Mouse (Mus musculus): ENCODE results near the gene Atat1. TPM values are rescaled to one million over a fixed set of nuclear protein-coding genes. Genes with fewer than 3 reads are reported as not detected.

The Atat1 gene
- total RNA-seq, 2 experiments from 2014 or later, result 3.0 to 3.2 TPM

- DNase-seq, result no peak
- intact Hi-C loops (cut with DNase I), result no loop called here
These were observed 50.5 kb downstream of the Atat1 start for GRCm38 (mm10) chr17:35859371-35859770.

GRCm38 (mm10) chr17:35850974-35851373 lies 58.9 kb downstream of the Atat1 start:
- no peak for DNase-seq
- intact Hi-C loops (cut with DNase I), result no loop called here

- intact Hi-C loops (cut with DNase I), result no loop called here
- no peak for DNase-seq
These were observed 61.8 kb downstream of the Atat1 start for GRCm38 (mm10) chr17:35848112-35848511.

Small RNA genes lying within 50 kb of the gene (microRNA-seq; reads per million reads assigned to microRNA genes)
- 0 to 0.72 reads per million in 2 experiments for gene Gm28033
- 0 reads per million in 2 experiments for gene Mir1894

Other genes with a start within 250 kb of the Atat1 start
- 10 to 100 TPM; 12.5 to 12.9 TPM for gene Vars2, start 242.5 kb downstream of the Atat1 start, total RNA-seq (2021)
- 10 to 100 TPM; 15.3 to 19.0 TPM for gene Gtf2h4, start 236.3 kb downstream of the Atat1 start, total RNA-seq (2021)
- gene Ddr1, start 205.5 kb downstream of the Atat1 start, total RNA-seq (2021), result 10 to 100 TPM; 12.7 to 15.0 TPM
- gene Ier3, start 88.4 kb downstream of the Atat1 start, total RNA-seq (2021), result 1 to 10 TPM; 5.3 to 5.4 TPM
- gene Flot1, start 86.8 kb downstream of the Atat1 start, total RNA-seq (2021), result 10 to 100 TPM; 44.0 to 44.1 TPM
- 10 to 100 TPM; 34.7 to 38.6 TPM for gene Tubb5, start 71.8 kb downstream of the Atat1 start, total RNA-seq (2021)
- 1 to 10 TPM; 2.9 to 3.5 TPM for gene Mdc1, start 68.6 kb downstream of the Atat1 start, total RNA-seq (2021)
- 1 to 10 TPM; 1.6 to 2.0 TPM for gene Nrm, start 48.8 kb downstream of the Atat1 start, total RNA-seq (2021)
- gene Ppp1r18, start 44.5 kb downstream of the Atat1 start, total RNA-seq (2021), result 1 to 10 TPM; 5.1 to 5.2 TPM
- gene Dhx16, start 30.3 kb downstream of the Atat1 start, total RNA-seq (2021), result 10 to 100 TPM; 10.8 to 14.2 TPM
- gene 2310061I04Rik, start 12.6 kb downstream of the Atat1 start, total RNA-seq (2021), result 10 to 100 TPM; 59.6 to 63.8 TPM
- 10 to 100 TPM; 53.8 to 55.4 TPM for gene Mrps18b, start 6.3 kb upstream of the Atat1 start, total RNA-seq (2021)
- gene Ppp1r10, start 6.4 kb upstream of the Atat1 start, total RNA-seq (2021), result 10 to 100 TPM; 17.8 to 19.2 TPM
- gene Abcf1, start 59.7 kb upstream of the Atat1 start, total RNA-seq (2021), result 10 to 100 TPM; 64.3 to 70.2 TPM
- gene Gnl1, start 69.8 kb upstream of the Atat1 start, total RNA-seq (2021), result 10 to 100 TPM; 16.6 to 18.7 TPM
- gene Prr3, start 70.2 kb upstream of the Atat1 start, total RNA-seq (2021), result 1 to 10 TPM; 1.7 to 3.4 TPM
- 1 to 10 TPM in 1 of 2 experiments, under 1 TPM in 1; 0.84 to 2.1 TPM for gene H2-T24, start 110.5 kb upstream of the Atat1 start, total RNA-seq (2021)
- 1 to 10 TPM; 7.7 to 8.3 TPM for gene H2-T23, start 122.8 kb upstream of the Atat1 start, total RNA-seq (2021)
- 1 to 10 TPM; 7.1 to 8.0 TPM for gene H2-T22, start 132.7 kb upstream of the Atat1 start, total RNA-seq (2021)
- gene Gm6034, start 132.9 kb upstream of the Atat1 start, total RNA-seq (2021), result not detected
- gene Gm11127, start 148.3 kb upstream of the Atat1 start, total RNA-seq (2021), result 1 to 10 TPM; 1.5 to 2.1 TPM
- gene Gm19684, start 211.6 kb upstream of the Atat1 start, total RNA-seq (2021), result not detected
- not detected for gene Gm7030, start 219.3 kb upstream of the Atat1 start, total RNA-seq (2021)

All from gastrocnemius, postnatal 36 days (tissue).